Mouse (Mus musculus) kidney, embryonic 16.5 days (tissue): ENCODE measurements around the gene Lonrf3. TPM values are rescaled to one million over a fixed set of nuclear protein-coding genes. Genes with fewer than 3 reads are reported as not detected.

Experiments
- ATAC-seq: fragments of 200-750 bp; cut with Nextera tagmentation; 2 replicates; pipeline ENCODE4 v1.8.0; 2017; ENCODE audit warnings: moderate TSS enrichment; ENCODE audit not compliant: low FRiP score, low TSS enrichment
- H3K27ac ChIP-seq: fragments of 300-500 bp; sonication (generic); 2 replicates; pipeline ENCODE4 v1.5.1; 2014; ENCODE audit warnings: low read length
- H3K27me3 ChIP-seq: fragments of 300-500 bp; sonication (generic); 2 replicates; pipeline ENCODE4 v1.6.1; 2014; ENCODE audit warnings: low read length, control low read depth, mixed read lengths; ENCODE audit not compliant: insufficient read depth
- H3K36me3 ChIP-seq: fragments of 300-500 bp; sonication (generic); 2 replicates; pipeline ENCODE4 v1.6.1; 2014; ENCODE audit warnings: low read length, control low read depth, mixed read lengths; ENCODE audit not compliant: insufficient read depth
- H3K4me1 ChIP-seq: fragments of 300-500 bp; sonication (generic); 2 replicates; pipeline ENCODE4 v1.6.1; 2014; ENCODE audit warnings: low read length, control low read depth, mixed read lengths; ENCODE audit not compliant: insufficient read depth
- H3K4me2 ChIP-seq: fragments of 300-500 bp; sonication (generic); replicated peaks from 2 replicates; pipeline ENCODE4 v1.6.1; 2014; ENCODE audit warnings: low read depth, low read length
- H3K4me3 ChIP-seq: fragments of 300-500 bp; sonication (generic); 2 replicates; pipeline ENCODE4 v1.5.1; 2014; ENCODE audit warnings: mild to moderate bottlenecking, low read length
- H3K9ac ChIP-seq: fragments of 300-500 bp; sonication (generic); replicated peaks from 2 replicates; pipeline ENCODE4 v1.6.1; 2014; ENCODE audit warnings: low read length
- H3K9me3 ChIP-seq: fragments of 300-500 bp; sonication (generic); 2 replicates; pipeline ENCODE4 v1.6.1; 2016; ENCODE audit warnings: low read length, control low read depth
- WGBS: fragments of 180-500 bp; shearing (Covaris S2); extraction: QIAGEN DNeasy Blood & Tissue Kit; methylation state at CpG from one replicate; pipeline ENCODE4 v1.1.7; 2014; 5-methylcytosine and 5-hydroxymethylcytosine counted together
- polyA plus RNA-seq: library from polyadenylated mRNA; unstranded; fragments of >200 nt; fragmentation: Nextera tagmentation; extraction: Ambion mirVana; gene quantifications from 2 replicates; pipeline ENCODE4 v1.2.1, GENCODE M21; 2015

Gene Lonrf3
- 0.17 and 0.24 TPM in 2 replicates for polyA plus RNA-seq

DNA sequence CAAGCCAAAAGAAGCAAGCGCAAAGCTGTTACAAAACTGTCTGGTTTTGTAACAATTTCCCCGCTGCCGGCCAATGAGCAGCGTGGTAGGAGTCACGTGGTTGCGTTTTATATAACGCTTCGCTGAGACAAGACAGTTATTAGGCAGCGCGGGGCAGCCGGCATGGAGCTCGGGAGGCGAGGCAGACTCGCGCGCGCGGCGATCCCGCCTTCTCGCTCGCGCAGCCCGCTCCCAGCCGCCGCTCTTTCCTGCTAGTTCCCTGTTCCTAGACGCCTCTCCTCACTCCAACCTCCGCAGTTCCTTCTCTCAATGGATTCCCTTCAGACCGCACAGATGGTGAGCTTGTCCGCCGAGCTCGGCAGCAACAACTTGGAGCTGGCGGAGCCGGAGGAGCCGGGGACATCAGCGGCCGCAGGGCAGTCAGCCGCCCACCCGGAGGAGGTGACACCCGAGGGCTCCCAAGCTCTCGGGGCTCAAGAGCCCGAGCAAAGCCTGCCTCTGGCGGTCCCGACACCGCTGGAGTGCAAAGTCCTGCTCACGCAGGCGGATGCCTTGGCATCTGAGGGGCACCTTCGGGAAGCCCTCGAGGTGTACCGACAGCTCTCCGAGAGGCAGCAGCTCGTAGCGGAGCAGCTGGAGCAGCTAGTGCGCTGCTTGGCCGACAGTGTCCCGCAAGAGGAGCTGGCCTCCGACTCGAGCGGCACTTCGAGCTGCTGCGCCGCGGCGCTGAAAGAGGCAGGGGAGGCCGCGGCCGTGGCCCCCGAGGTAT lies at the start of gene Lonrf3:
TSS of gene Lonrf3 (plus strand) at position 83 of the 769 bp plus-strand sequence.
- H3K9ac ChIP-seq: peak within 1 kb of the TSS; percentile 50

GRCm38 (mm10) chrX:36278750-36279149 lies 49.4 kb upstream of the Lonrf3 start:
- Histone ChIP-seq H3K4me3 (no peak overlapping the region), H3K9me3 (no peaks in the 10 kb centered on the region), H3K9ac (no peak overlapping the region), H3K4me1 (no peaks in the 10 kb centered on the region), H3K36me3 (no peaks in the 10 kb centered on the region), H3K27me3 (no peaks in the 10 kb centered on the region), H3K27ac (no peak overlapping the region), H3K4me2 (no peak overlapping the region)
- WGBS: 55% methylated on average over 1 of the region's 1 CpGs
- ATAC-seq: no peak

More for the DNA sequence above, at the start of gene Lonrf3:
- WGBS: 24% methylated on average over 68 of the region's 68 CpGs
- Histone ChIP-seq H3K4me2 (peak within 1 kb of the TSS; percentile 83), H3K4me1 (no peaks in the 10 kb centered on the region), H3K9me3 (peaks cover 5% of the 10 kb centered on the region; the same call in 1 of the 2 replicates), H3K4me3 (peak within 1 kb of the TSS; percentile 49), H3K36me3 (no peaks in the 10 kb centered on the region), H3K27ac (no peak within 1 kb of the TSS), H3K27me3 (peaks cover 15% of the 10 kb centered on the region)
- peak; percentile 76 for ATAC-seq

- no peak overlapping the region for H3K27ac ChIP-seq
- H3K27me3 ChIP-seq: no peaks in the 10 kb centered on the region; the same call in 1 of the 2 replicates
- H3K4me3 ChIP-seq: no peak overlapping the region
- 78% methylated on average over 3 of the region's 3 CpGs for WGBS
- H3K9ac ChIP-seq: no peak overlapping the region
- no peaks in the 10 kb centered on the region for H3K36me3 ChIP-seq
- H3K4me1 ChIP-seq: no peaks in the 10 kb centered on the region
- ATAC-seq: no peak
- H3K9me3 ChIP-seq: no peaks in the 10 kb centered on the region
- H3K4me2 ChIP-seq: no peak overlapping the region
Observed at GRCm38 (mm10) chrX:36311420-36311819, 16.7 kb upstream of the Lonrf3 start.

GRCm38 (mm10) chrX:36327491-36328255 lies 480 bp upstream of the Lonrf3 start:
- H3K27ac ChIP-seq: no peak overlapping the region
- ATAC-seq: no peak
- H3K4me3 ChIP-seq: peak overlapping the region; percentile 49
- H3K4me2 ChIP-seq: peak overlapping the region; percentile 83
- H3K9me3 ChIP-seq: peaks cover 5% of the 10 kb centered on the region; the same call in 1 of the 2 replicates
- H3K36me3 ChIP-seq: no peaks in the 10 kb centered on the region
- 19% methylated on average over 18 of the region's 20 CpGs for WGBS
- H3K9ac ChIP-seq: no peak overlapping the region
- H3K27me3 ChIP-seq: peaks cover 15% of the 10 kb centered on the region
- H3K4me1 ChIP-seq: no peaks in the 10 kb centered on the region

GRCm38 (mm10) chrX:36329040-36329649 lies 992 bp downstream of the Lonrf3 start:
- peak overlapping the region; percentile 50 for H3K9ac ChIP-seq
- peak; percentile 35; the same call in 1 of the 2 replicates for ATAC-seq
- no peaks in the 10 kb centered on the region for H3K4me1 ChIP-seq
- 20% methylated on average over 35 of the region's 66 CpGs for WGBS
- no peaks in the 10 kb centered on the region for H3K36me3 ChIP-seq
- H3K27ac ChIP-seq: no peak overlapping the region
- H3K27me3 ChIP-seq: peaks cover 15% of the 10 kb centered on the region
- H3K4me3 ChIP-seq: peak overlapping the region; percentile 49
- peaks cover 5% of the 10 kb centered on the region; the same call in 1 of the 2 replicates for H3K9me3 ChIP-seq
- H3K4me2 ChIP-seq: peak overlapping the region; percentile 83

GRCm38 (mm10) chrX:36329849-36330411 lies 1.8 kb downstream of the Lonrf3 start:
- no peak overlapping the region for H3K9ac ChIP-seq

DNA sequence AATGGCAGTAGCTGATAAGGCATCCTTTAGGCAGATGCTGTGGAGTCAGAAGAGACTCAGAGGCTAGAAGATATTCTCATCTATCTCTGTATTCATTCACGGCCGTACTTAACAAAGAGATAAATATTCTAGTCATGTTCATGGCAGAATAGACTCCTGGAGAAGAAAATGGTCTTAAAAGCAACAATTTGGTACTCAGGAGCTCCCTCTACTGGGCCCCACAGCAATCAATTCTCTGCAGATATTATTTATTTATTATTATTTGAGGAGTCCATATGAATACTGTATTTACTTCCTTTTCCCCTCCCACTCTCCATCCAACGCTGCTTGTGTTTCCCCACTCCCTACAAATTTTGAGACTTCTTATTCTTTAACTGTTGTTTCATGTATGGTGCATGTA lies 24.3 kb downstream of the Lonrf3 start:
- Histone ChIP-seq H3K9ac (no peak overlapping the region), H3K9me3 (no peaks in the 10 kb centered on the region), H3K27me3 (no peaks in the 10 kb centered on the region; the same call in 1 of the 2 replicates), H3K36me3 (no peaks in the 10 kb centered on the region), H3K4me3 (no peak overlapping the region), H3K4me1 (no peaks in the 10 kb centered on the region), H3K4me2 (no peak overlapping the region), H3K27ac (no peak overlapping the region)
- ATAC-seq: no peak
- 55% methylated on average over 3 of the region's 3 CpGs for WGBS

More at GRCm38 (mm10) chrX:36329849-36330411, 1.8 kb downstream of the Lonrf3 start:
- WGBS: 22% methylated on average over 41 of the region's 44 CpGs
- H3K36me3 ChIP-seq: no peaks in the 10 kb centered on the region
- H3K27me3 ChIP-seq: peaks cover 15% of the 10 kb centered on the region
- no peaks in the 10 kb centered on the region for H3K4me1 ChIP-seq
- peak overlapping the region; percentile 83 for H3K4me2 ChIP-seq
- peaks cover 5% of the 10 kb centered on the region; the same call in 1 of the 2 replicates for H3K9me3 ChIP-seq
- peak; percentile 64 for ATAC-seq
- peak overlapping the region; percentile 49 for H3K4me3 ChIP-seq
- no peak overlapping the region for H3K27ac ChIP-seq

DNA sequence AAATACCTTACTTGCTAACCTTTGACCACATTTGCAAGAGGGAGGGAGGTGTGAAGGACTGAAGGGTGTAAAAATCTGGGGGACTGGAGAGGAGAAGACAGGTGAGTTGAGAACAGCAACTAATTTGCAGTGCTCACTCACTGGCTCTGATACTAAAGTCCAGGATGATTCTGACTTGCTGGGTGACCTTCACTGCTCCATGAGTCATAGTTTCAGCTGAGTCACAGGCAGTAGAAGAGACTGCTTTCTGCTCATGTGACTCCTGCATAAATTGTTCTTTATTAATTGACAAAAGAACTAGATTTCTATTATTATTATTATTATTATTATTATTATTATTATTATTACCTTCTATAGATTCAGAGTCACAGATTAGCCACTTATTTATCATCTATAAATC lies 57.2 kb downstream of the Lonrf3 start:
- no peaks in the 10 kb centered on the region for H3K36me3 ChIP-seq
- H3K9me3 ChIP-seq: no peaks in the 10 kb centered on the region
- no peak overlapping the region for H3K4me2 ChIP-seq
- H3K4me3 ChIP-seq: no peak overlapping the region
- no peak for ATAC-seq
- H3K9ac ChIP-seq: no peak overlapping the region
- no peaks in the 10 kb centered on the region for H3K4me1 ChIP-seq
- no peak overlapping the region for H3K27ac ChIP-seq
- H3K27me3 ChIP-seq: no peaks in the 10 kb centered on the region

GRCm38 (mm10) chrX:36389971-36390370 lies 61.8 kb downstream of the Lonrf3 start:
- WGBS: 56% methylated on average over 3 of the region's 3 CpGs
- H3K27ac ChIP-seq: no peak overlapping the region
- H3K4me1 ChIP-seq: no peaks in the 10 kb centered on the region
- H3K36me3 ChIP-seq: no peaks in the 10 kb centered on the region
- no peak overlapping the region for H3K9ac ChIP-seq
- H3K4me2 ChIP-seq: no peak overlapping the region
- H3K9me3 ChIP-seq: no peaks in the 10 kb centered on the region
- no peak for ATAC-seq
- no peaks in the 10 kb centered on the region for H3K27me3 ChIP-seq
- no peak overlapping the region for H3K4me3 ChIP-seq
